Mouse (Mus musculus) c-Kit-positive CD71-positive TER-119-positive erythroid progenitor cells, embryonic 14.5 days (primary cell): Measurements from ENCODE around the gene Asns.
A peak's percentile ranks its signal among the peaks of the same experiment; 100 is the strongest.

Experiments
- DNase-seq: peaks from one replicate; pipeline ENCODE4 v3.0.0-alpha.2; 2013; ENCODE audit warnings: low spot score

Gene Asns

GRCm38 (mm10) chr6:7692884-7693585 lies at the start of gene Asns:
Gene Asns, minus strand, starts transcription at chr6:7693254.
- peak; percentile 91 for DNase-seq

DNA sequence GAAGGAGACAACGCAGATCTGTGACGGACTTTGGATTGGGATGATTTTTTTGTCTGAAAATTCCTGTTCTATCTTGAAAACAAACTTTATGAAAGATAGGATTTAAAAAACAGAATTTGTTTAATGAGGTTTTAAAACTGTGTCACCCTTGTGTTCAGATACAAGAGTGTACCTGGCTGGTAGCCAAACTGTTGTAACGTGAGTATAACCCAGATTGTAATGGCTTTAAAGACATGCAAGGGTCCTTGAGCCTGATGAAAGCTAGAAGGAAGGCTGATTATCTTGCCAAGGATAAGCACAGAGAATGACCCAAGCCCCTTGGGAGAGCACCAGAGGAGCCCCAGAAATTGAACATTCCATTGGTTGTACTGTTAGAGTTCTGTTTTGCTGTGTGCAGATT lies 48.7 kb upstream of the Asns start:
- DNase-seq: no peak

GRCm38 (mm10) chr6:7737842-7738241 lies 44.8 kb upstream of the Asns start:
- DNase-seq: no peak

DNA sequence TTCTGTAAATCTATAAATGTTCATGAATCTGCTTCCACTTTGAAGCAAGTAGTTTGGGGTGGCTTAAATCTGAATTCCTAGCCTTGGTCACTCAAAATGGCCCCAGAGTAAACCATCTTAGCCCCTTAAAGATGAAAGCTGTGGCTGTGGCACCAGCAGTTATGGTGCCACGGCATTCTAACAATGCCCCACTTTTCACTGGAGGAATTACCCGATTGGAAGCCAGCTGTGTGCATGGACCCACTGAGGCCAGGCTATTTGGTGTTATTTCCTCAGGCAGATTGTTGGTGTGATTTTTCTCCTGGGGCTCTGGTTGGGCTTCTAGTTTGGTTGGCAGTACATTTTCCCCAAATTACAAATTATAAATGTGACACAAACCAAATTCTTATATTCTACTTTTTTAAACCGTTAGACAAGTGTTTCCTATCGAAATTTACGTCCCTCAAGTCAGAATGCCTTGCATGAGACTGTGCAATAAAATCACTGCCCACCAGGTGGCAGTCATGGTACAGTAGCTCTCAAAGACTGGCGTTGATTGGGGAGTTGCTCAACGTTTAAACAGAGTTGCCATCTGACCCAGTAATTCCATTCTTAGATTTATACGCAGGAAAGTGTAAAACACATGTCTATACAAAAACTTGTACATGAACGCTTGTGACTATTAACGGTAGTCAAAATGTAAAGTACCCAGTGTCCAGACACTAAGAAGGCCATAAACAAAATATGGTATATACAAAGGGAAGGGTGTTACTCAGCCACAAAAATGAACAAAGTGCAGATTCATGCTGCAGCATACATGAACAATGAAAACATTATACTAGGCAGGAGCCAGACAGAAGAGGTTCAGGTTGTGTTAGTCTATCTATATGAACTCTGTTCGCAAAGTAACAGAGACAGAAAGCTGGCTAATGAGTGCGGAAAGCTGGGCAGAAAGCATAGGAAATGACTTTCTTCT lies 40.0 kb upstream of the Asns start:
- peak; percentile 89 for DNase-seq

- peak; percentile 25 for DNase-seq
Measured at GRCm38 (mm10) chr6:7732097-7732496, 39.0 kb upstream of the Asns start.

GRCm38 (mm10) chr6:7729128-7729527 lies 36.1 kb upstream of the Asns start:
- DNase-seq: no peak

GRCm38 (mm10) chr6:7728241-7728640 lies 35.2 kb upstream of the Asns start:
- DNase-seq: no peak

DNA sequence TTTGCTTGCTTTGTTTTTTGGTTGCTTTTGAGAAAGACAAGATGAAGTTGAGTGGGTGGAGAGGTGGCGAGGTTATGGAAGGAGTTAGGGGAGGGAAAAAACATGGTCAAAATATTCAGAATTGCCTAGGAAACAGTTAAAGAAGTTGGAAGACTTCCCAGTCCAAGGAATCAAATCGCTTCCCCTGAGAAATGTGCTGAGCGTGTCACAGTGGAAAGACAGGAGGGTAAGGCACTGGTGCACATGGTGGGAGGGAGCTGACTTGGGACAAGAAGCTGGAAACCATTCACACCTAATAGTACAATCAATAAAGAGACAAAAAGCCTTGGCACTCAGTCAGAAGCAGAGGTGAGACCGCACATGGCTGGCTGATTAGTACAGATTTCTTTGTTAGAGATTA lies 23.2 kb upstream of the Asns start:
- no peak for DNase-seq

DNA sequence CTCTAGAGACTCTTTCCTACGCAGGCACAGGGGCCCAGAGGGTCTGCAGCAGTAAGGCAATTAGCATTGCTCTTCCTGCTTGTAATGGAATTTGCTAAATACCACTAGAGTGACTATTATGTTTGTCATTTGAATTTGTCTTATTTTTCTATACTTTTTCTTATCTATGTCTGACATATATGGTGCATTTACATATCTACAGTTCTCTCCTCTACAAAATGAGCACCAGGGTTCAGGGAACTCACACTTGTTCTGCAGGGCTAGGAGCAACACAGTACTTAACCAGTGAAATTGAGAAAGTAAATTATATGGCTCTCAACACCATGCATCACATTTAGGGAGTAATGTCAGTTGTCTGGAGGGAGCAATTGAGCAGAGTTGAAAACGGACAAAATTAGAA lies 21.2 kb upstream of the Asns start:
- DNase-seq: no peak

GRCm38 (mm10) chr6:7711837-7712330 lies 18.8 kb upstream of the Asns start:
- no peak for DNase-seq

- no peak for DNase-seq
Measured at GRCm38 (mm10) chr6:7708246-7708645, 15.2 kb upstream of the Asns start.

DNA sequence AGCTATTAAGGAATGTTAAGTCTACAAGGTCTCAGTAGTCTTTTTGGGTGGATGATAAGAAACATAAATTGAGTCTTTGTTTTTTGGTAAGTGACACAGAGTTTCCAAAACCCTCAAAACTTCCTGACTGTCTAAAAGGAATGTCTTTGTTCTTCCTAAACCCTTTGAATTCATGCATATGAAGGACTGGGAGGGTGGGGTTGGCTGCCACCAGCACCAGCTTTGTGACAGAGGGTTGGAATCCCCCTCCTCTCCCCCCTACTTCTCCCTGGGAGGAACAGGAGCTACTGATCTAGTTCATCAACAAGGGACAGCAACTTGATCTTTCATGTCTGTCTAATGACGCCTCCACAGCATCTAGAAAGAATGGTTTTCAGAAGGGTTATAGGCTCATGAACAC lies 13.7 kb upstream of the Asns start:
- no peak for DNase-seq

GRCm38 (mm10) chr6:7697999-7698699 lies 5.1 kb upstream of the Asns start:
- DNase-seq: peak; percentile 77

DNA sequence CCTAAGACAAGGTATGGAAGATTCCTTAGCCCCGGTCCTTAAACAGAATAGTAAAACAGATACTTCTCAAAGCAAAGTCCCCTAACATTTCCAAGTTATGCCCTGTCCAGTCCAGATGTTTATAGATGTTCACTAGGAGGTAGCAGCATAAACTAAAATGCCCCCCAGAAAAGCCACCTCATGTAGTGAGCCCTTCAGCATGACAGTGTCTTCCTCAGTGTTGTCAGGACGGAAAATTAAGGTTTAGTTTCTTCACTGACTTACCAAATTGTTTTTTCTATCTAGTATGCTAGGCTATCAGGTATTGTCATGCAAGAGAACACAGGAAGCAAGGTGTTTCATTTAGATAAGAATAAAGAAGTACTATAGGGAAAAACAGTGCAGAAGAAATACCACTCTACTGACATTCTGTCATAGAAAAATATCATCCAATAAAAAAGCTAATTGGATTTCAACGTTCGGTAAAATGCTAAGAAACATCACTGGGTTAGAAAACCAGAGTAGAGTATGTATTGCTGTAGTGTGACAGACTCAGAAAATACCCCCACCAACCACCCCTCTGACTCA lies 4.1 kb upstream of the Asns start:
- DNase-seq: peak; percentile 50

DNA sequence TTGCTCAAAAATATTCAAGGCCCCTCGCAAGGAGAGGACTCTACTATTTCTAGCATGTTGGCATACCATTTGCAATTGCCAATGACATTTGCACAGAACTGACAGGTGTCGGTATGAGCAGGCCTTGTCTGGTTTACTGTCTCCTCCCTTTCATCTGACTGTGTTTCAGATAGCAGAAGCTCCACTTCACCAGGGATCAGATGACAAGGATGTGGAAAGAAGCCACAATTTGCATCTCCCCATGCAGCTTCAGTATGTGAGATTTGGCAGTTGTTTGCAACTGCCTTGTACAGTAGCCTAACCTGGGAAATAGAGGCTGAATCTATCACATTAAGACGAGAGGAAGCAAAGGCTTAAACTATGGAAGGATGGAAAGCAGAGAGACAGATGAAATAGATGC lies 3.6 kb upstream of the Asns start:
- no peak for DNase-seq

GRCm38 (mm10) chr6:7695901-7696300 lies 2.8 kb upstream of the Asns start:
- no peak for DNase-seq

DNA sequence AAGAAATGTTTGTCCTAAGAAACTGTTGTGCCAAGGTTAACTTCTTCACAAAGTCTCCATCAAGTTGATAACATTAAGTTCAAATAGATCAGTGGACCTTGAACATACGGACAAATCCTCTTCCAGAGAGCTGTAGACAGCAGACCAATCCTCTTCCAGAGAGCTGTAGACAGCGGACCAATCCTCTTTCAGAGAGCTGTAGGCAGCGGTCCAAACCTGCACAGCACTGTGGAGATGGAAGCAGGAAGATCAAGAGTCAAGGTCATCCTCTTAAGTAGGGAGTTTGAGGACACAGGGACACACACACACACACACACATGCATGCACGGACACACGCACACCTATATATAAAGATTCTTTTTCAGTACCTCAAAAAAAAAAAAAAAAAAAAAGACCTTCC lies 612 bp upstream of the Asns start:
- no peak for DNase-seq

- DNase-seq: peak; percentile 44
Measured at GRCm38 (mm10) chr6:7692451-7692850, 603 bp downstream of the Asns start.

DNA sequence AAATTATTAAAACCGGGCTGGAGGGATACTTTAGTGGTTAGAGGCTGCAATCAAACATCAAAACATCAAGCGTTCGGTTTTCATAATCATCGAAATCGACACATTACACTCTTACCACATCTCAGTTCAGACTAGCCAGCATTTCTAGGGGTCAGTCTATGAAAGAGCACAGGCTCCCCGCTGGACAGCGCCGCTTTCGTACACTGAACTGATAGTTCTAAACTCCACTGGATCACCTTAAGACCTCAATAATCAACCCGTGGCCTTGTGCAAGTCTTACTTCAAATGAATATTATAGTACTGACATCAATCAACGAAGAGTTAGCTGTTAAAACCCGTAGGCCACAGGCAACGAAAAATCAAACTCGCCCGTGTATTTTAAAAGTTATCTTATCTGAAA lies 1.0 kb downstream of the Asns start:
- no peak for DNase-seq

GRCm38 (mm10) chr6:7690456-7690855 lies 2.6 kb downstream of the Asns start:
- DNase-seq: no peak

- no peak for DNase-seq
Measured at GRCm38 (mm10) chr6:7689180-7689579, 3.9 kb downstream of the Asns start.

DNA sequence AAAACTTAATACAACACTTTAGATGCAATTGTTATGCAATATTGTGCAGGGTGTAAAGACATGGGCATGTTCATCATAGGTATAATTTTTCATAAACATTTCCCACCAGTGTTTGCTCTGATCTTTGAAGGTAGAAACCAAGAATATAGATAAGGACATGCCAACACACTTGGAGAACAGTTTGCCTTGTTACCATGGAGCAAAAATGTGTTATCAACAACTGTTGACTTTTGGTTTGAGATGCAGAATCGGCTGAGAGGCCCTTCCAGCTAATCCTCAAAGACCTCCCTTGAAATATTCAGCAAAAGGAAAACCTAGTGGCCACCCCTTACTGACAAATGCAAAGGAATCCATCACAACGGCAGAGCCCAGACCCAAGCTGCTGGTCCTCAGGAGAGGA lies 7.0 kb downstream of the Asns start:
- DNase-seq: no peak
